Mouse (Mus musculus) testis, adult 2 months (tissue): ENCODE data around the gene Traf4.

Experiments used
- CTCF ChIP-seq: fragments of 200-500 bp; IDR thresholded peaks from 2 replicates; pipeline ENCODE4 v1.5.1; 2012; ENCODE audit warnings: low read depth, mild to moderate bottlenecking, inconsistent platforms, low read length, moderate library complexity; ENCODE audit not compliant: control insufficient read depth, insufficient read depth, insufficient replicate concordance
- POLR2A ChIP-seq: fragments of 200-500 bp; IDR thresholded peaks from 2 replicates; pipeline ENCODE4 v1.6.1; 2012; ENCODE audit warnings: low read depth, mild to moderate bottlenecking, inconsistent platforms, low read length, moderate library complexity; ENCODE audit not compliant: control insufficient read depth

DNA sequence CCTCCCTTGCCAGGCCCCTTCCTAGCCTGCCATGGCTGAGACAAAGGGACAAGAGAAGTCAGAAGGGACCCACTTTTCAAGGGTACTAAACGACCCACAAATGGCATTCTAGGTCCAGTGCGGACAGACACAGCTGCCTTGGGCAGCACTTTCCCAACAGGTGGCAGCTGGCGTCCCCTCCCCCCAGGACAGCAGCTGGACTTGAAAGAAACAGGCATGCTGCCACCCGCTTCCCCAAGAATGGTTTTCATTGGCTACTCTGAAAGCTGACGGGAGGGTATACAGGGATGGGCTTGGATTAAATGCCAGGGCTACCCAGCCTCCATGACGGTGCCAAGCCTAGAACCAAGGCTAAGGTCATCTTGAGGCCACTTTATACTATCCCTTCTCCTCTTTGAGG lies 2.9 kb downstream of the Traf4 start:
- TF ChIP-seq CTCF (no peak), POLR2A (no peak)
